Mouse (Mus musculus) midbrain, embryonic 15.5 days (tissue): ENCODE results near the gene Fasl. TPM values are rescaled to one million over a fixed set of nuclear protein-coding genes. Genes with fewer than 3 reads are reported as not detected.
A peak's percentile ranks its signal among the peaks of the same experiment; 100 is the strongest.

ENCODE experiments used
- ATAC-seq: fragments of 200-750 bp; cut with Nextera tagmentation; replicated peaks from 2 replicates; pipeline ENCODE4 v1.8.0; 2017; ENCODE audit warnings: moderate TSS enrichment
- H3K27ac ChIP-seq: fragments of 300-500 bp; sonication (generic); 2 replicates; pipeline ENCODE4 v1.5.1; 2015; ENCODE audit warnings: mild to moderate bottlenecking, inconsistent platforms
- H3K27me3 ChIP-seq: fragments of 300-500 bp; sonication (generic); replicated peaks from 2 replicates; pipeline ENCODE4 v1.6.1; 2015; ENCODE audit warnings: inconsistent platforms
- H3K36me3 ChIP-seq: fragments of 300-500 bp; sonication (generic); replicated peaks from 2 replicates; pipeline ENCODE4 v1.6.1; 2015; ENCODE audit warnings: inconsistent platforms
- H3K4me1 ChIP-seq: fragments of 300-500 bp; sonication (generic); 2 replicates; pipeline ENCODE4 v1.6.1; 2015; ENCODE audit warnings: inconsistent platforms
- H3K4me2 ChIP-seq: fragments of 300-500 bp; sonication (generic); 2 replicates; pipeline ENCODE4 v1.6.1; 2015; ENCODE audit warnings: inconsistent platforms, mild to moderate bottlenecking, moderate library complexity
- H3K4me3 ChIP-seq: fragments of 300-500 bp; sonication (generic); 2 replicates; pipeline ENCODE4 v1.5.1; 2015; ENCODE audit warnings: mild to moderate bottlenecking, inconsistent platforms
- H3K9ac ChIP-seq: fragments of 300-500 bp; sonication (generic); 2 replicates; pipeline ENCODE4 v1.6.1; 2015; ENCODE audit warnings: mild to moderate bottlenecking, inconsistent platforms
- H3K9me3 ChIP-seq: fragments of 300-500 bp; sonication (generic); 2 replicates; pipeline ENCODE4 v1.6.1; 2016; ENCODE audit warnings: inconsistent platforms
- WGBS: fragments of 180-500 bp; shearing (Covaris S2); methylation state at CpG from one replicate; pipeline ENCODE4 v1.1.7; 2015; ENCODE audit warnings: mixed read lengths; 5-methylcytosine and 5-hydroxymethylcytosine counted together
- polyA plus RNA-seq: library from polyadenylated mRNA; unstranded; fragments of >200 nt; fragmentation: Nextera tagmentation; extraction: Ambion mirVana; gene quantifications from 2 replicates; pipeline ENCODE4 v1.2.1, GENCODE M21; 2015

Gene Fasl
- polyA plus RNA-seq, 1 experiment from 2014 or later, result 0.12 TPM

DNA sequence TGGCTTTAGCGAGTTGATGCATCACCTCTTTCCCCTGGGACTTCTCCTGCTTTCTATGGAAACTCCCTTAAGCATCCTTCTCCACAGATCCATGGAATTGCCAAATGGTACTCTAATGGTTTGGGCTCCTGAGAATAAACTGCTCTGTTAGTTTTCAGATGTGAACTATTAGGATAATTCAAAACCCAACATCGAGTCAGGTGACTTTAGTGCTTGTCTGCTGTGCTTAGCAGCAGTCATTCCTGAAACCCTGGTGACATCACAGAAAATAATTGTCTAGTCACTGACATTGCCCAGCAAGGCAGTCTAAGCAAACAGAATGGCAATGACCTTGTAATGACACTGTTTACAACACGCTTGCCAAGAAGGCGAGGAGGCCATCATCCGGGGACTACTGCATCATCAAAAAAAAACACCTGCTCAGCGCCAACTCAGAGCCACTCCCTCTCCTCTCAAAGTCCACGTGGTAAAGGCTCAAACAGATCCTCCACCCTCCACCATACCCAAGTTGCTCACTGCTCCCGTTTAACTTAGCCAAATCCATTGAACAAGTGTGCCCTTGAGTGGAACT, 37.7 kb downstream of the Fasl start:
- H3K27ac ChIP-seq, result no peak overlapping the region
- ATAC-seq, result no peak
- no peaks in the 10 kb centered on the region for H3K36me3 ChIP-seq
- H3K9ac ChIP-seq, result no peak overlapping the region
- H3K4me3 ChIP-seq, result no peak overlapping the region
- H3K27me3 ChIP-seq, result no peaks in the 10 kb centered on the region
- no peaks in the 10 kb centered on the region for H3K4me1 ChIP-seq
- 81% methylated on average over 8 of the region's 8 CpGs for WGBS
- H3K9me3 ChIP-seq, result no peaks in the 10 kb centered on the region
- H3K4me2 ChIP-seq, result no peak overlapping the region

GRCm38 (mm10) chr1:161748685-161749084, 39.6 kb downstream of the Fasl start:
- no peak overlapping the region for H3K9ac ChIP-seq
- no peak overlapping the region for H3K4me2 ChIP-seq
- WGBS, result 90% methylated on average over 6 of the region's 6 CpGs
- H3K4me3 ChIP-seq, result no peak overlapping the region
- no peaks in the 10 kb centered on the region for H3K9me3 ChIP-seq
- H3K36me3 ChIP-seq, result no peaks in the 10 kb centered on the region
- ATAC-seq, result no peak
- no peaks in the 10 kb centered on the region for H3K4me1 ChIP-seq
- no peak overlapping the region for H3K27ac ChIP-seq
- no peaks in the 10 kb centered on the region for H3K27me3 ChIP-seq

GRCm38 (mm10) chr1:161748138-161748537, 40.2 kb downstream of the Fasl start:
- no peak overlapping the region for H3K9ac ChIP-seq
- H3K27ac ChIP-seq, result no peak overlapping the region
- WGBS, result 56% methylated on average over 8 of the region's 8 CpGs
- no peaks in the 10 kb centered on the region for H3K9me3 ChIP-seq
- H3K4me3 ChIP-seq, result no peak overlapping the region
- H3K4me1 ChIP-seq, result no peaks in the 10 kb centered on the region
- H3K36me3 ChIP-seq, result no peaks in the 10 kb centered on the region
- H3K4me2 ChIP-seq, result no peak overlapping the region
- no peak for ATAC-seq
- no peaks in the 10 kb centered on the region for H3K27me3 ChIP-seq

- 89% methylated on average over 25 of the region's 25 CpGs for WGBS
- H3K36me3 ChIP-seq, result no peaks in the 10 kb centered on the region
- H3K4me3 ChIP-seq, result no peak overlapping the region
- ATAC-seq, result no peak
- no peak overlapping the region for H3K4me2 ChIP-seq
- no peaks in the 10 kb centered on the region for H3K27me3 ChIP-seq
- H3K4me1 ChIP-seq, result no peaks in the 10 kb centered on the region
- H3K9me3 ChIP-seq, result no peaks in the 10 kb centered on the region
- H3K9ac ChIP-seq, result no peak overlapping the region
- H3K27ac ChIP-seq, result no peak overlapping the region
These were observed 41.6 kb downstream of the Fasl start for GRCm38 (mm10) chr1:161746542-161747302.

DNA sequence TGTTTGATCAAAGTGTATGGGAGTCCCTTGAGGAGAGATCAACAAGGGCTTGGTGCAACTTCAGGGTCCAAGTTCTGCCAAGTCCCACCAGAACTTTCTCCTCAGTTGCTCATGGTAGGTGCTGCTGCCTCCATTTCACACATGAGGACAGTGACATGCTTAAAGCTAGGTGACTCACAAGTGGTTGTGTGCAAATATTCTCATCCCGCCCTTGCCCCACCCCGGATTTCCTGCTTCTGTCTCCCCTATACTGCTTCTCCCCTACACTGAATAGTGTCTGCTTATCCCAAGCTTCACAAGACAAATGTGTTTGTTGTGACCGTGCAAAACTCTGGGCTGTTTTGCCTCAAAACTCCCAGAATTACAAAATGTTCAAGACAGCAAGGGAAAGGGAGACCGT, 43.4 kb downstream of the Fasl start:
- ATAC-seq, result no peak
- Histone ChIP-seq H3K4me1 (no peaks in the 10 kb centered on the region), H3K9ac (no peak overlapping the region), H3K27me3 (no peaks in the 10 kb centered on the region), H3K4me3 (no peak overlapping the region), H3K36me3 (no peaks in the 10 kb centered on the region), H3K27ac (no peak overlapping the region), H3K9me3 (no peaks in the 10 kb centered on the region), H3K4me2 (no peak overlapping the region)
- WGBS, result 84% methylated on average over 4 of the region's 4 CpGs

DNA sequence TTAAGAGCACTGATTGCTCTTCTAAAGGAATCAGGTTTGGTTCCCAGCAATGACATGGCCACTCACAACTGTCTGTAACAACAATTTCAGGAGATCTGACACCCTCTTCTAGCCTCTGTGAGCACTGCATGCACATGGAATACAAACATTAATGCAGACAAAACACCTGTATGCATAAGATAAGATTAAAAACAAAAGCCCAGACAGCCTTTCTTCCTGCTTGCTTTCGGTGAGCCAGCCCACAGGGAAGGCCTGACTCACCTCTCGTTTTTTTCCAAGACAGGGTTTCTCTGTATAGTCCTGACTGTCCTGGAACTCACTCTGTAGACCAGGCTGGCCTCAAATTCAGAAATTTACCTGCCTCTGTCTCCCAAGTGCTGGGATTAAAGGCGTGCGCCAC, 44.1 kb downstream of the Fasl start:
- Histone ChIP-seq H3K9ac (no peak overlapping the region), H3K4me2 (no peak overlapping the region), H3K36me3 (no peaks in the 10 kb centered on the region), H3K27ac (no peak overlapping the region), H3K27me3 (no peaks in the 10 kb centered on the region), H3K4me1 (no peaks in the 10 kb centered on the region), H3K4me3 (no peak overlapping the region), H3K9me3 (no peaks in the 10 kb centered on the region)
- no peak for ATAC-seq
- WGBS, result 85% methylated on average over 4 of the region's 4 CpGs

- Histone ChIP-seq H3K9me3 (no peaks in the 10 kb centered on the region), H3K36me3 (no peaks in the 10 kb centered on the region), H3K9ac (no peak overlapping the region), H3K4me3 (no peak overlapping the region), H3K27ac (no peak overlapping the region), H3K4me1 (no peaks in the 10 kb centered on the region), H3K4me2 (no peak overlapping the region), H3K27me3 (no peaks in the 10 kb centered on the region)
- ATAC-seq, result no peak
- 90% methylated on average over 16 of the region's 16 CpGs for WGBS
These were observed 45.6 kb downstream of the Fasl start for GRCm38 (mm10) chr1:161742481-161743267.

DNA sequence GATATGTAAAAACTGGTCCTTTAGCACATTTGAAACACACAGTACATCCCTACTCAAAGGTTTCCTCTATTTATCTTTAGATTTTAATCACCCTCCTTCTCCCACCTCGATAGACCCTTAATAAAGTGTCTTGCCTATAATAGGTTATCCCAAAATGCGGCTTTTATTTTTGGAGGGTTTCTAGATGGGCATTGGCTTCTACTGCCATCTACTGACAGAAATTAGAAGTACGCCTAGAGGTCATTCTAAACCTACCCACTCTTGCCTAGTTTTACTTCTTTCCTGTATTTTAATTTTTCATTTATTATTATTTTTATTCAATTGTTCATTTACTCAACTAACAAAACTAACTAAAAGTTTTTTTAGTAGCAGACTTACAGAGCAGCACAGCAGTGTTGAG, 51.4 kb downstream of the Fasl start:
- Histone ChIP-seq H3K27me3 (no peaks in the 10 kb centered on the region), H3K9ac (no peak overlapping the region), H3K4me2 (no peak overlapping the region), H3K4me3 (no peak overlapping the region), H3K36me3 (no peaks in the 10 kb centered on the region), H3K27ac (no peak overlapping the region), H3K9me3 (no peaks in the 10 kb centered on the region), H3K4me1 (no peaks in the 10 kb centered on the region)
- ATAC-seq, result peak; percentile 62; the same call in 1 of the 2 replicates
- WGBS, result 9% methylated on average over 3 of the region's 3 CpGs

- 93% methylated on average over 3 of the region's 3 CpGs for WGBS
These were observed 52.0 kb downstream of the Fasl start for GRCm38 (mm10) chr1:161736255-161736654.

DNA sequence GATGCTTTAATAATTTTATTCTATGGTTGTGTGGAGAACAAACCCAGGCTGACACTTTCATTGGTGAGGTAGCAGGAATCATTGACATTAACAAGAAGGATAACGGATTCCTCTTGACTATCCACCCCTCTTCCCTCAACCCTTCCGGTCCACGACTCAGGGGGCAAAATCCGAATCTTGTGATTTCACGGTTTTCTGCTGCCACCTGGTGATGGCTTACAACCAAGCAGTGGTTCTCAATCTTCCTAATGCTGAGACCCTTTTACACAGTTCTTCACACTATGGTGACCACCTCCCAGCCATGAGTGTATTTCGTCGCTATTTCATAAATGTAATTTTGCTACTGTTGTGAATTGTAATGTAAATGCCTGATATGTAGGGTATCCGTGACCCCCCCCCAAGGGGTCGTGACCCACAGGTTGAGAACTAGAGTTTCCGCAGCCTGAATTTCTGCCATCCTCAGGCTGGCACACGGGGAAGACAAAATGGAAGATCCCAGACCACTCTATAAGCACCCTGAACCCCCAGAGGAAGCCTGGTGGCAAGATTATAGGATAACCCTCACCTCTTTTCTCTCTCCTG, 52.7 kb downstream of the Fasl start:
- no peaks in the 10 kb centered on the region for H3K36me3 ChIP-seq
- 63% methylated on average over 11 of the region's 11 CpGs for WGBS
- ATAC-seq, result no peak
- H3K4me2 ChIP-seq, result no peak overlapping the region
- H3K27ac ChIP-seq, result no peak overlapping the region
- H3K9ac ChIP-seq, result no peak overlapping the region
- H3K4me3 ChIP-seq, result no peak overlapping the region
- no peaks in the 10 kb centered on the region for H3K27me3 ChIP-seq
- H3K4me1 ChIP-seq, result no peaks in the 10 kb centered on the region
- no peaks in the 10 kb centered on the region for H3K9me3 ChIP-seq

More at GRCm38 (mm10) chr1:161736255-161736654, 52.0 kb downstream of the Fasl start:
- H3K36me3 ChIP-seq, result no peaks in the 10 kb centered on the region
- 0 out of 2 replicates have a peak, but pooled peaks have one; percentile 30 for ATAC-seq
- no peaks in the 10 kb centered on the region for H3K9me3 ChIP-seq
- H3K9ac ChIP-seq, result no peak overlapping the region
- H3K27me3 ChIP-seq, result no peaks in the 10 kb centered on the region
- H3K4me3 ChIP-seq, result no peak overlapping the region
- H3K4me2 ChIP-seq, result no peak overlapping the region
- H3K27ac ChIP-seq, result no peak overlapping the region
- H3K4me1 ChIP-seq, result no peaks in the 10 kb centered on the region

GRCm38 (mm10) chr1:161734741-161735211, 53.5 kb downstream of the Fasl start:
- Histone ChIP-seq H3K27ac (no peak overlapping the region), H3K9ac (no peak overlapping the region), H3K4me3 (no peak overlapping the region), H3K4me1 (no peaks in the 10 kb centered on the region), H3K4me2 (no peak overlapping the region), H3K27me3 (no peaks in the 10 kb centered on the region), H3K36me3 (no peaks in the 10 kb centered on the region), H3K9me3 (no peaks in the 10 kb centered on the region)
- 92% methylated on average over 14 of the region's 14 CpGs for WGBS
- no peak for ATAC-seq

- WGBS, result 88% methylated on average over 11 of the region's 11 CpGs
- no peaks in the 10 kb centered on the region for H3K27me3 ChIP-seq
- H3K4me3 ChIP-seq, result no peak overlapping the region
- no peak overlapping the region for H3K4me2 ChIP-seq
- ATAC-seq, result no peak
- no peaks in the 10 kb centered on the region for H3K4me1 ChIP-seq
- H3K36me3 ChIP-seq, result no peaks in the 10 kb centered on the region
- H3K9ac ChIP-seq, result no peak overlapping the region
- no peak overlapping the region for H3K27ac ChIP-seq
- H3K9me3 ChIP-seq, result no peaks in the 10 kb centered on the region
These were observed 54.0 kb downstream of the Fasl start for GRCm38 (mm10) chr1:161734314-161734713.
